Mouse (Mus musculus) limb, embryonic 11.5 days (tissue): Measurements from ENCODE around the gene Eif4ebp2. TPM values are rescaled to one million over a fixed set of nuclear protein-coding genes. Genes with fewer than 3 reads are reported as not detected.

Experiments used
- ATAC-seq: fragments of 200-750 bp; cut with Nextera tagmentation; 2 replicates; pipeline ENCODE4 v1.8.0; 2017; ENCODE audit warnings: low read depth; ENCODE audit not compliant: insufficient number of reproducible peaks, low FRiP score, low TSS enrichment
- DNase-seq: peaks from one replicate; pipeline ENCODE4 v3.0.0-alpha.2; 2015; ENCODE audit warnings: low spot score
- H3K27ac ChIP-seq: fragments of 300-500 bp; sonication (generic); replicated peaks from 2 replicates; pipeline ENCODE4 v1.5.1; 2014; ENCODE audit warnings: low read depth, mild to moderate bottlenecking, low read length
- H3K27me3 ChIP-seq: fragments of 300-500 bp; sonication (generic); 2 replicates; pipeline ENCODE4 v1.6.1; 2014; ENCODE audit warnings: mild to moderate bottlenecking, low read length, mixed read lengths; ENCODE audit not compliant: control insufficient read depth, insufficient read depth
- H3K36me3 ChIP-seq: fragments of 300-500 bp; sonication (generic); 2 replicates; pipeline ENCODE4 v1.6.1; 2014; ENCODE audit warnings: mild to moderate bottlenecking, low read length, moderate library complexity, mixed read lengths; ENCODE audit not compliant: control insufficient read depth, insufficient read depth
- H3K4me1 ChIP-seq: fragments of 300-500 bp; sonication (generic); 2 replicates; pipeline ENCODE4 v1.6.1; 2014; ENCODE audit warnings: low read length, mixed read lengths; ENCODE audit not compliant: control insufficient read depth, insufficient read depth
- H3K4me2 ChIP-seq: fragments of 300-500 bp; sonication (generic); 2 replicates; pipeline ENCODE4 v1.6.1; 2014; ENCODE audit warnings: low read depth, mild to moderate bottlenecking, moderate library complexity; ENCODE audit not compliant: severe bottlenecking
- H3K4me3 ChIP-seq: fragments of 300-500 bp; sonication (generic); 2 replicates; pipeline ENCODE4 v1.5.1; 2014; ENCODE audit warnings: low read depth, low read length
- H3K9ac ChIP-seq: fragments of 300-500 bp; sonication (generic); 2 replicates; pipeline ENCODE4 v1.6.1; 2014; ENCODE audit warnings: mild to moderate bottlenecking, low read length
- H3K9me3 ChIP-seq: fragments of 300-500 bp; sonication (generic); 2 replicates; pipeline ENCODE4 v1.6.1; 2016; ENCODE audit warnings: low read length; ENCODE audit not compliant: control insufficient read depth
- WGBS: fragments of 180-500 bp; shearing (Covaris S2); extraction: QIAGEN DNeasy Blood & Tissue Kit; methylation state at CpG from one replicate; pipeline ENCODE4 v1.1.7; 2014; 5-methylcytosine and 5-hydroxymethylcytosine counted together
- polyA plus RNA-seq: library from polyadenylated mRNA; unstranded; fragments of >200 nt; fragmentation: Nextera tagmentation; extraction: Ambion mirVana; gene quantifications from 2 replicates; pipeline ENCODE4 v1.2.1, GENCODE M21; 2014

The Eif4ebp2 gene
- polyA plus RNA-seq, 1 experiment from 2014 or later: 28.5 TPM

GRCm38 (mm10) chr10:61419146-61419545 lies 33.3 kb downstream of the Eif4ebp2 start:
- H3K9me3 ChIP-seq: no peaks in the 10 kb centered on the region
- no peak for ATAC-seq
- H3K36me3 ChIP-seq: no peaks in the 10 kb centered on the region
- peak; percentile 46 for DNase-seq
- no peak overlapping the region for H3K27ac ChIP-seq
- no peak overlapping the region for H3K9ac ChIP-seq
- WGBS: 3% methylated on average over 23 of the region's 24 CpGs
- H3K4me2 ChIP-seq: peak overlapping the region; percentile 17; the same call in 1 of the 2 replicates
- H3K27me3 ChIP-seq: peaks cover 39% of the 10 kb centered on the region
- H3K4me3 ChIP-seq: no peak overlapping the region; the same call in 1 of the 2 replicates
- peaks cover 8% of the 10 kb centered on the region; the same call in 1 of the 2 replicates for H3K4me1 ChIP-seq

GRCm38 (mm10) chr10:61418131-61418900 lies 34.1 kb downstream of the Eif4ebp2 start:
- 2% methylated on average over 46 of the region's 50 CpGs for WGBS
- H3K27me3 ChIP-seq: peaks cover 39% of the 10 kb centered on the region
- H3K4me3 ChIP-seq: peak overlapping the region; percentile 39
- H3K27ac ChIP-seq: no peak overlapping the region
- H3K36me3 ChIP-seq: no peaks in the 10 kb centered on the region
- ATAC-seq (0 out of 2 replicates have a peak, but pooled peaks have one; percentile 22), DNase-seq (peak; percentile 68)
- H3K4me1 ChIP-seq: peaks cover 8% of the 10 kb centered on the region; the same call in 1 of the 2 replicates
- H3K9me3 ChIP-seq: no peaks in the 10 kb centered on the region
- H3K4me2 ChIP-seq: peak overlapping the region; percentile 84
- H3K9ac ChIP-seq: peak overlapping the region; percentile 55

GRCm38 (mm10) chr10:61417672-61418071 lies 34.8 kb downstream of the Eif4ebp2 start, which contains the start of gene Nodal:
Gene Nodal (plus strand): TSS chr10:61417972.
- H3K9ac ChIP-seq: peak within 1 kb of the TSS; percentile 55
- H3K4me2 ChIP-seq: peak within 1 kb of the TSS; percentile 84
- no peaks in the 10 kb centered on the region for H3K36me3 ChIP-seq
- DNase-seq (no peak), ATAC-seq (no peak)
- H3K9me3 ChIP-seq: no peaks in the 10 kb centered on the region
- peaks cover 8% of the 10 kb centered on the region; the same call in 1 of the 2 replicates for H3K4me1 ChIP-seq
- 23% methylated on average over 10 of the region's 10 CpGs for WGBS
- H3K27me3 ChIP-seq: peaks cover 39% of the 10 kb centered on the region
- H3K4me3 ChIP-seq: peak within 1 kb of the TSS; percentile 39
- H3K27ac ChIP-seq: no peak within 1 kb of the TSS

- H3K27ac ChIP-seq: no peak overlapping the region
- DNase-seq: no peak
- no peaks in the 10 kb centered on the region for H3K9me3 ChIP-seq
- H3K4me3 ChIP-seq: no peak overlapping the region
- peaks cover 8% of the 10 kb centered on the region; the same call in 1 of the 2 replicates for H3K4me1 ChIP-seq
- no peak overlapping the region for H3K9ac ChIP-seq
- ATAC-seq: no peak
- 34% methylated on average over 2 of the region's 2 CpGs for WGBS
- no peaks in the 10 kb centered on the region for H3K36me3 ChIP-seq
- H3K4me2 ChIP-seq: no peak overlapping the region
- peaks cover 39% of the 10 kb centered on the region for H3K27me3 ChIP-seq
These were observed 35.4 kb downstream of the Eif4ebp2 start for GRCm38 (mm10) chr10:61417046-61417445.

- peaks cover 8% of the 10 kb centered on the region; the same call in 1 of the 2 replicates for H3K4me1 ChIP-seq
- no peak for ATAC-seq
- WGBS: 29% methylated on average over 7 of the region's 7 CpGs
These were observed 35.9 kb downstream of the Eif4ebp2 start for GRCm38 (mm10) chr10:61416561-61416960.

GRCm38 (mm10) chr10:61415890-61416289 lies 36.6 kb downstream of the Eif4ebp2 start:
- H3K27ac ChIP-seq: no peak overlapping the region
- no peak overlapping the region for H3K9ac ChIP-seq
- H3K4me3 ChIP-seq: no peak overlapping the region
- peaks cover 8% of the 10 kb centered on the region; the same call in 1 of the 2 replicates for H3K4me1 ChIP-seq
- ATAC-seq (no peak), DNase-seq (no peak)
- H3K27me3 ChIP-seq: peaks cover 39% of the 10 kb centered on the region
- no peak overlapping the region for H3K4me2 ChIP-seq
- H3K36me3 ChIP-seq: no peaks in the 10 kb centered on the region
- H3K9me3 ChIP-seq: no peaks in the 10 kb centered on the region
- WGBS: 12% methylated on average over 8 of the region's 8 CpGs

More at GRCm38 (mm10) chr10:61416561-61416960, 35.9 kb downstream of the Eif4ebp2 start:
- H3K4me3 ChIP-seq: no peak overlapping the region
- H3K27ac ChIP-seq: no peak overlapping the region
- H3K36me3 ChIP-seq: no peaks in the 10 kb centered on the region
- H3K27me3 ChIP-seq: peaks cover 39% of the 10 kb centered on the region
- H3K9me3 ChIP-seq: no peaks in the 10 kb centered on the region
- no peak overlapping the region for H3K9ac ChIP-seq
- H3K4me2 ChIP-seq: no peak overlapping the region
- DNase-seq: no peak

GRCm38 (mm10) chr10:61415240-61415639 lies 37.2 kb downstream of the Eif4ebp2 start:
- Histone ChIP-seq H3K4me1 (peaks cover 8% of the 10 kb centered on the region; the same call in 1 of the 2 replicates), H3K27ac (no peak overlapping the region), H3K4me3 (no peak overlapping the region), H3K9me3 (no peaks in the 10 kb centered on the region), H3K27me3 (peaks cover 39% of the 10 kb centered on the region), H3K36me3 (no peaks in the 10 kb centered on the region), H3K9ac (no peak overlapping the region), H3K4me2 (no peak overlapping the region)
- ATAC-seq (no peak), DNase-seq (no peak)
- 71% methylated on average over 3 of the region's 3 CpGs for WGBS

GRCm38 (mm10) chr10:61412910-61413625 lies 39.4 kb downstream of the Eif4ebp2 start:
- 37% methylated on average over 21 of the region's 21 CpGs for WGBS
- DNase-seq (no peak), ATAC-seq (no peak)
- no peak overlapping the region for H3K9ac ChIP-seq
- H3K36me3 ChIP-seq: no peaks in the 10 kb centered on the region
- no peak overlapping the region for H3K4me2 ChIP-seq
- peaks cover 19% of the 10 kb centered on the region for H3K27me3 ChIP-seq
- no peaks in the 10 kb centered on the region for H3K9me3 ChIP-seq
- H3K4me1 ChIP-seq: no peaks in the 10 kb centered on the region
- H3K27ac ChIP-seq: no peak overlapping the region
- H3K4me3 ChIP-seq: no peak overlapping the region
